Mouse (Mus musculus) neural tube, embryonic 15.5 days (tissue): ENCODE results near the gene Il17rc. TPM values are rescaled to one million over a fixed set of nuclear protein-coding genes. Genes with fewer than 3 reads are reported as not detected.

ENCODE experiments used
- ATAC-seq: fragments of 200-750 bp; cut with Nextera tagmentation; 2 replicates; pipeline ENCODE4 v1.8.0; 2017; ENCODE audit warnings: mild to moderate bottlenecking, moderate TSS enrichment, moderate library complexity; ENCODE audit not compliant: low FRiP score
- H3K27ac ChIP-seq: fragments of 300-500 bp; sonication (generic); replicated peaks from 2 replicates; pipeline ENCODE4 v1.5.1; 2015; ENCODE audit warnings: mild to moderate bottlenecking, inconsistent platforms
- H3K27me3 ChIP-seq: fragments of 300-500 bp; sonication (generic); replicated peaks from 2 replicates; pipeline ENCODE4 v1.6.1; 2015; ENCODE audit warnings: inconsistent platforms
- H3K36me3 ChIP-seq: fragments of 300-500 bp; sonication (generic); 2 replicates; pipeline ENCODE4 v1.6.1; 2015; ENCODE audit warnings: inconsistent platforms
- H3K4me1 ChIP-seq: fragments of 300-500 bp; sonication (generic); 2 replicates; pipeline ENCODE4 v1.6.1; 2015; ENCODE audit warnings: inconsistent platforms
- H3K4me2 ChIP-seq: fragments of 300-500 bp; sonication (generic); 2 replicates; pipeline ENCODE4 v1.6.1; 2015; ENCODE audit warnings: inconsistent platforms, mild to moderate bottlenecking, moderate library complexity
- H3K4me3 ChIP-seq: fragments of 300-500 bp; sonication (generic); replicated peaks from 2 replicates; pipeline ENCODE4 v1.5.1; 2015; ENCODE audit warnings: mild to moderate bottlenecking, inconsistent platforms
- H3K9ac ChIP-seq: fragments of 300-500 bp; sonication (generic); replicated peaks from 2 replicates; pipeline ENCODE4 v1.6.1; 2015; ENCODE audit warnings: mild to moderate bottlenecking, inconsistent platforms
- H3K9me3 ChIP-seq: fragments of 300-500 bp; sonication (generic); replicated peaks from 2 replicates; pipeline ENCODE4 v1.6.1; 2016; ENCODE audit warnings: inconsistent platforms
- WGBS: fragments of 180-500 bp; shearing (Covaris S2); methylation state at CpG from one replicate; pipeline ENCODE4 v1.1.7; 2015; ENCODE audit warnings: mixed read lengths; 5-methylcytosine and 5-hydroxymethylcytosine counted together
- polyA plus RNA-seq: library from polyadenylated mRNA; unstranded; fragments of >200 nt; fragmentation: Nextera tagmentation; extraction: Ambion mirVana; gene quantifications from 2 replicates; pipeline ENCODE4 v1.2.1, GENCODE M21; 2015

Gene Il17rc
- polyA plus RNA-seq, 1 experiment from 2014 or later: 3.5 TPM

GRCm38 (mm10) chr6:113437135-113437534, 34.1 kb upstream of the Il17rc start:
- H3K36me3 ChIP-seq: no peaks in the 10 kb centered on the region
- no peak overlapping the region for H3K4me3 ChIP-seq
- ATAC-seq: no peak
- H3K4me1 ChIP-seq: peaks cover 5% of the 10 kb centered on the region; the same call in 1 of the 2 replicates
- no peaks in the 10 kb centered on the region for H3K9me3 ChIP-seq
- H3K27me3 ChIP-seq: 0 out of 2 replicates have a peak, but pooled peaks cover 3% of the 10 kb centered on the region
- 83% methylated on average over 12 of the region's 12 CpGs for WGBS
- no peak overlapping the region for H3K9ac ChIP-seq
- H3K27ac ChIP-seq: no peak overlapping the region
- no peak overlapping the region for H3K4me2 ChIP-seq

GRCm38 (mm10) chr6:113438721-113439430, 32.4 kb upstream of the Il17rc start:
- no peak for ATAC-seq
- H3K4me2 ChIP-seq: no peak overlapping the region

DNA sequence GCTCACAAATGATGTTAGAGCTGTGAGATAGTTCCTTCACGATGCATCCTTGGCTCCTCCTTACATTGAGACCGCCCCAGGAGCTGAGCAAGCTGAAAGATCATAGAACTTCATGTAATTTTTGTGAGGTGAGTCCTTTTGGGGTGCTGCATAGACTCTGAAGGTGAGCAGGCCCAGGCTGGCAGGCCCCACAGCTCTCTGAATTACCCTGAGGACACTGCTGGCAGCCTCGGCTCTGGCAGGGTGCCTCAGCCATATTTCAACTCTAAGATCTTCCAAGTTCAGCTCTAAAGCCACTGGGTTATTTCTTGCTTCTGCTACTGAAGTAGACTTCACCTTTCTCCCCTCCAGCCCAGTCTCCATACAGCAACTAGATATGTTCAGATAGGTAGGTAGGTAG, 30.5 kb upstream of the Il17rc start:
- no peak overlapping the region for H3K27ac ChIP-seq
- H3K9ac ChIP-seq: no peak overlapping the region
- H3K9me3 ChIP-seq: no peaks in the 10 kb centered on the region
- ATAC-seq: no peak
- H3K27me3 ChIP-seq: 0 out of 2 replicates have a peak, but pooled peaks cover 3% of the 10 kb centered on the region
- H3K4me2 ChIP-seq: no peak overlapping the region
- WGBS: 87% methylated on average over 3 of the region's 3 CpGs
- H3K4me3 ChIP-seq: no peak overlapping the region
- no peaks in the 10 kb centered on the region; the same call in 1 of the 2 replicates for H3K36me3 ChIP-seq
- H3K4me1 ChIP-seq: peaks cover 15% of the 10 kb centered on the region

More at GRCm38 (mm10) chr6:113438721-113439430, 32.4 kb upstream of the Il17rc start:
- WGBS: 65% methylated on average over 12 of the region's 12 CpGs
- Histone ChIP-seq H3K9me3 (no peaks in the 10 kb centered on the region), H3K9ac (no peak overlapping the region), H3K4me3 (no peak overlapping the region), H3K27me3 (0 out of 2 replicates have a peak, but pooled peaks cover 3% of the 10 kb centered on the region), H3K4me1 (peaks cover 15% of the 10 kb centered on the region), H3K36me3 (no peaks in the 10 kb centered on the region), H3K27ac (no peak overlapping the region)

- peaks cover 15% of the 10 kb centered on the region for H3K4me1 ChIP-seq
- no peaks in the 10 kb centered on the region for H3K9me3 ChIP-seq
- H3K4me2 ChIP-seq: no peak overlapping the region
- H3K27me3 ChIP-seq: 0 out of 2 replicates have a peak, but pooled peaks cover 3% of the 10 kb centered on the region
- WGBS: 54% methylated on average over 7 of the region's 7 CpGs
- H3K4me3 ChIP-seq: no peak overlapping the region
- H3K27ac ChIP-seq: no peak overlapping the region
- no peak overlapping the region for H3K9ac ChIP-seq
- ATAC-seq: no peak
- H3K36me3 ChIP-seq: peaks cover under 1% of the 10 kb centered on the region; the same call in 1 of the 2 replicates
Observed at GRCm38 (mm10) chr6:113441147-113441680, 30.0 kb upstream of the Il17rc start.

DNA sequence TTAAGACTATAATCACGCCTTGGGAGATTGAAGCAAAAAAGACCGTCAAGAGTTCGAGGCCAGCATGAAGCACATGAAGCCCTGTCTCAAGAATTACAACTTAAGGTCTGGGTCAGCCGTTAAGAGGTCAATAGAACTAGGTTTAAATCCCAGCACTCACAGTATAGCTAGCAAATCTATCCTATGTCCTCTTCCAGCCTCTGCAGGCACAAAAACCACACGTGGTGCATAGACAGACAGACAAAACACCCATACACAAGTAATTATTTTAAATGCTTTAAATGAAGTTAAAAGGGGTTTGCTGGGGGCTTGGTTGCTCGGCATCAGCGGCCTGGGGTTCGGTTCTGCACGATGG, 29.2 kb upstream of the Il17rc start:
- ATAC-seq: peak; percentile 48
- H3K36me3 ChIP-seq: peaks cover 9% of the 10 kb centered on the region
- no peaks in the 10 kb centered on the region for H3K9me3 ChIP-seq
- peak overlapping the region; percentile 95 for H3K4me3 ChIP-seq
- peak overlapping the region; percentile 90 for H3K4me2 ChIP-seq
- H3K9ac ChIP-seq: peak overlapping the region; percentile 97
- H3K27ac ChIP-seq: peak overlapping the region; percentile 85
- peaks cover 15% of the 10 kb centered on the region for H3K4me1 ChIP-seq
- H3K27me3 ChIP-seq: 0 out of 2 replicates have a peak, but pooled peaks cover 3% of the 10 kb centered on the region
- 43% methylated on average over 9 of the region's 9 CpGs for WGBS

- under 1% methylated on average over 45 of the region's 45 CpGs for WGBS
- peak within 1 kb of the TSS; percentile 95 for H3K4me3 ChIP-seq
- H3K9ac ChIP-seq: peak within 1 kb of the TSS; percentile 97
- peaks cover 14% of the 10 kb centered on the region for H3K36me3 ChIP-seq
- peak within 1 kb of the TSS; percentile 85 for H3K27ac ChIP-seq
- H3K9me3 ChIP-seq: no peaks in the 10 kb centered on the region
- H3K4me2 ChIP-seq: peak within 1 kb of the TSS; percentile 90
- H3K27me3 ChIP-seq: 0 out of 2 replicates have a peak, but pooled peaks cover 3% of the 10 kb centered on the region
- peak; percentile 94 for ATAC-seq
- H3K4me1 ChIP-seq: peaks cover 15% of the 10 kb centered on the region
Observed at GRCm38 (mm10) chr6:113442442-113443090, 28.7 kb upstream of the Il17rc start, which contains the start of gene Jagn1. Gene Jagn1 (plus strand): TSS chr6:113442569.

DNA sequence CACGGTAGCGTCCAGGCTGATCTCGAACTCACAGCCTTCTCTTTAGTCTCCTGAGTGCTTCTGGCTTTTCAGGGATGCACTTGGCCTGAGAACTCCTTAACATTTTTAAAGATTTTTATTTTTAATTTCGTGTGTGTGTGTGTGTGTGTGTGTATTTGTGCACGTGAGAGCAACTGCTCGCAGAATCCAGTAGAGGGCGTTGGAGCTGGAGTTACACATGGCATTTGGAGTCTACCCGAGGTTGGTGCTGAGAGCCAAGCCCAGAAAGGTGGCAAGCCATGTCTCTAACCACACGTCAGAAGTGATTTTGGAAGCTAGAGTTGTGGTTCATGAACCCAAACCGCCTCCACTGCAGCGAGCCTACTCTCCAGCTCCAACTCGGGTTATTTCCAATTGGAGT, 28.1 kb upstream of the Il17rc start:
- WGBS: 50% methylated on average over 12 of the region's 12 CpGs
- Histone ChIP-seq H3K9me3 (no peaks in the 10 kb centered on the region), H3K27ac (peak overlapping the region; percentile 85), H3K36me3 (peaks cover 20% of the 10 kb centered on the region), H3K9ac (peak overlapping the region; percentile 97), H3K4me3 (peak overlapping the region; percentile 95), H3K4me2 (peak overlapping the region; percentile 90), H3K27me3 (0 out of 2 replicates have a peak, but pooled peaks cover 3% of the 10 kb centered on the region), H3K4me1 (peaks cover 15% of the 10 kb centered on the region)
- no peak for ATAC-seq

GRCm38 (mm10) chr6:113444207-113444965, 26.8 kb upstream of the Il17rc start:
- H3K4me3 ChIP-seq: no peak overlapping the region
- H3K27me3 ChIP-seq: 0 out of 2 replicates have a peak, but pooled peaks cover 3% of the 10 kb centered on the region
- peaks cover 26% of the 10 kb centered on the region for H3K36me3 ChIP-seq
- 87% methylated on average over 8 of the region's 8 CpGs for WGBS
- no peak for ATAC-seq
- peaks cover 15% of the 10 kb centered on the region for H3K4me1 ChIP-seq
- H3K9me3 ChIP-seq: no peaks in the 10 kb centered on the region
- H3K27ac ChIP-seq: no peak overlapping the region
- no peak overlapping the region for H3K4me2 ChIP-seq
- H3K9ac ChIP-seq: no peak overlapping the region

DNA sequence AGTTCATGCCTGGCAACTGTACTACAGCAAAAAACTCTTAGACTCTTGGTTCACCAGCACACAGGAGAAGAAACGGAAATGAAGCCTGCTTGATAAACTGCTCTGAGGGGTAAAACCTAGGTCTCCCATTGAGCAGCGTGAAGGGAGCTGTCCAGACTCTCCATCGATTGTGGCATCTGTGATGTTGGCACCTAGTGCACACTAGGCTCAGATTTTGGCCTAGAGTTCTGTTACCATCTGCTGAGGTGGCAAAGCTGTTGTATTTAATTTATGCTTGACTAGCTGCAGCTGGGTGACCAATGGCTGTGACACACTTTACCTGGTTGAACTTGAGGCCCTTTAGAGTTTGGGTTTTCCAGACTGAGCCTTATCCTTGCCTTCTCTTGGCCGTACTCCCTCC, 23.6 kb upstream of the Il17rc start:
- no peak overlapping the region for H3K27ac ChIP-seq
- H3K27me3 ChIP-seq: no peaks in the 10 kb centered on the region
- no peak overlapping the region for H3K4me3 ChIP-seq
- H3K4me2 ChIP-seq: no peak overlapping the region
- no peak overlapping the region for H3K9ac ChIP-seq
- no peaks in the 10 kb centered on the region for H3K9me3 ChIP-seq
- 91% methylated on average over 4 of the region's 4 CpGs for WGBS
- H3K4me1 ChIP-seq: peaks cover 10% of the 10 kb centered on the region
- H3K36me3 ChIP-seq: peaks cover 29% of the 10 kb centered on the region
- ATAC-seq: no peak

DNA sequence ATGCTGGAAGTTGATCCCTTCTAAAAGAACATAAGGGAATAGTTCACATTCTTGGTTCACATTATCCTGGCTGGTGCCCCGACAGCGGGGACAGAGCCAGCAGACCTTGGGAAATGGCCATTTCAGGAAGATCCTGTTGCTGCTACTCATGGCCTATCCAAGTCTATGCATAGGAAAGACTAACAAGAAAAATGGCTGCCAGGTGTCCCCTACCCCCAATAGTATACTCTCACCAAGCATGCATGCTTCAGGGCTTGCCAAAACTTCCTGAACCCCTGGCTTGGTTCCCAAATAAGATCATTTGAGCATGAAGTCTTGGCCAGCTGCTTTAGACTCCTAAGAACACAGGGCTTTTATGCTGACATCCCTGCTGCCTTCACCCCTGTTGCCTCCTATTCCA, 19.4 kb upstream of the Il17rc start:
- H3K27me3 ChIP-seq: no peaks in the 10 kb centered on the region
- peaks cover 21% of the 10 kb centered on the region for H3K36me3 ChIP-seq
- no peaks in the 10 kb centered on the region for H3K9me3 ChIP-seq
- WGBS: 77% methylated on average over 2 of the region's 2 CpGs
- H3K4me1 ChIP-seq: no peaks in the 10 kb centered on the region
- no peak overlapping the region for H3K4me2 ChIP-seq
- no peak overlapping the region for H3K27ac ChIP-seq
- ATAC-seq: no peak
- no peak overlapping the region for H3K9ac ChIP-seq
- no peak overlapping the region for H3K4me3 ChIP-seq

- no peak for ATAC-seq
- 71% methylated on average over 5 of the region's 5 CpGs for WGBS
- H3K27ac ChIP-seq: no peak overlapping the region
Observed at GRCm38 (mm10) chr6:113455007-113455406, 16.2 kb upstream of the Il17rc start.

More at GRCm38 (mm10) chr6:113455007-113455406, 16.2 kb upstream of the Il17rc start:
- Histone ChIP-seq H3K4me2 (no peak overlapping the region), H3K27me3 (0 out of 2 replicates have a peak, but pooled peaks cover 5% of the 10 kb centered on the region), H3K4me1 (no peaks in the 10 kb centered on the region), H3K9me3 (no peaks in the 10 kb centered on the region), H3K4me3 (no peak overlapping the region), H3K9ac (no peak overlapping the region), H3K36me3 (no peaks in the 10 kb centered on the region)
